Mouse (Mus musculus): Measurements from ENCODE around the gene Olfr1278. TPM values are rescaled to one million over a fixed set of nuclear protein-coding genes. Genes with fewer than 3 reads are reported as not detected.
"Not testable (repeated sequence)": the region's sequence is repeated elsewhere in the genome, so short reads cannot be mapped to it uniquely, and the experiment has no call there.

The Olfr1278 gene
- not detected in 2 replicates for polyA plus RNA-seq (2014; fragmentation: Nextera tagmentation; extraction: Ambion mirVana)

GRCm38 (mm10) chr2:111289836-111290235 lies at the start of gene Olfr1278:
Olfr1278 (plus strand) TSS chr2:111290136.
- Histone ChIP-seq H3K4me1 (ENCODE audit: control insufficient read depth, insufficient read depth, low read length) (no peaks in the 10 kb centered on the region), H3K9ac (ENCODE audit: low read length) (no peak within 1 kb of the TSS), H3K4me2 (ENCODE audit: low read depth) (no peak within 1 kb of the TSS), H3K27ac (ENCODE audit: low read depth, low read length) (no peak within 1 kb of the TSS), H3K4me3 (ENCODE audit: low read depth, low read length) (no peak within 1 kb of the TSS), H3K27me3 (ENCODE audit: control insufficient read depth, insufficient read depth, low read length) (no peaks in the 10 kb centered on the region), H3K9me3 (ENCODE audit: control insufficient read depth, low read length) (no peaks in the 10 kb centered on the region), H3K36me3 (ENCODE audit: control insufficient read depth, insufficient read depth, low read length) (no peaks in the 10 kb centered on the region)
- ATAC-seq (ENCODE audit: insufficient read depth, low FRiP score, low TSS enrichment): no peak
- DNase-seq (ENCODE audit: low spot score): no peak

GRCm38 (mm10) chr2:111254216-111254615 lies 35.7 kb upstream of the Olfr1278 start, which contains the start of gene Olfr1276:
Olfr1276 (plus strand) TSS chr2:111254516.
- ATAC-seq (ENCODE audit: insufficient read depth, low FRiP score, low TSS enrichment) (no peak), DNase-seq (ENCODE audit: low spot score) (no peak)
- Histone ChIP-seq H3K9ac (ENCODE audit: low read length) (no peak within 1 kb of the TSS), H3K4me1 (ENCODE audit: control insufficient read depth, insufficient read depth, low read length) (no peaks in the 10 kb centered on the region), H3K27me3 (ENCODE audit: control insufficient read depth, insufficient read depth, low read length) (no peaks in the 10 kb centered on the region), H3K4me2 (ENCODE audit: low read depth) (no peak within 1 kb of the TSS), H3K9me3 (ENCODE audit: control insufficient read depth, low read length) (no peaks in the 10 kb centered on the region), H3K4me3 (ENCODE audit: low read depth, low read length) (no peak within 1 kb of the TSS), H3K27ac (ENCODE audit: low read depth, low read length) (no peak within 1 kb of the TSS), H3K36me3 (ENCODE audit: control insufficient read depth, insufficient read depth, low read length) (no peaks in the 10 kb centered on the region)

- H3K4me2 ChIP-seq (ENCODE audit: low read depth): no peak within 1 kb of the TSS
- WGBS: 86% methylated on average over 2 of the region's 2 CpGs
- H3K27me3 ChIP-seq (ENCODE audit: control insufficient read depth, insufficient read depth, low read length): no peaks in the 10 kb centered on the region
- no peak for DNase-seq (ENCODE audit: low spot score)
- no peaks in the 10 kb centered on the region for H3K4me1 ChIP-seq (ENCODE audit: control insufficient read depth, insufficient read depth, low read length)
- H3K27ac ChIP-seq (ENCODE audit: low read depth, low read length): no peak within 1 kb of the TSS
- no peaks in the 10 kb centered on the region for H3K9me3 ChIP-seq (ENCODE audit: control insufficient read depth, low read length)
- no peaks in the 10 kb centered on the region for H3K36me3 ChIP-seq (ENCODE audit: control insufficient read depth, insufficient read depth, low read length)
- no peak within 1 kb of the TSS for H3K9ac ChIP-seq (ENCODE audit: low read length)
- no peak for ATAC-seq (ENCODE audit: insufficient read depth, low FRiP score, low TSS enrichment)
- no peak within 1 kb of the TSS for H3K4me3 ChIP-seq (ENCODE audit: low read depth, low read length)
Observed at GRCm38 (mm10) chr2:111274006-111274405, 15.9 kb upstream of the Olfr1278 start, which contains the start of gene Olfr1277. Olfr1277 (minus strand) TSS chr2:111274106.

GRCm38 (mm10) chr2:111298541-111298940 lies 8.6 kb downstream of the Olfr1278 start:
- H3K4me3 ChIP-seq (ENCODE audit: low read depth, low read length): no peak overlapping the region

GRCm38 (mm10) chr2:111300374-111300773 lies 10.4 kb downstream of the Olfr1278 start, which contains the start of gene Olfr1279:
Olfr1279 (plus strand) TSS chr2:111300635.
- no peaks in the 10 kb centered on the region for H3K36me3 ChIP-seq (ENCODE audit: control insufficient read depth, insufficient read depth, low read length)
- H3K4me2 ChIP-seq (ENCODE audit: low read depth): no peak within 1 kb of the TSS
- H3K27ac ChIP-seq (ENCODE audit: low read depth, low read length): no peak within 1 kb of the TSS
- no peaks in the 10 kb centered on the region for H3K27me3 ChIP-seq (ENCODE audit: control insufficient read depth, insufficient read depth, low read length)
- H3K4me1 ChIP-seq (ENCODE audit: control insufficient read depth, insufficient read depth, low read length): no peaks in the 10 kb centered on the region
- H3K9ac ChIP-seq (ENCODE audit: low read length): no peak within 1 kb of the TSS
- no peaks in the 10 kb centered on the region for H3K9me3 ChIP-seq (ENCODE audit: control insufficient read depth, low read length)
- H3K4me3 ChIP-seq (ENCODE audit: low read depth, low read length): no peak within 1 kb of the TSS
- DNase-seq (ENCODE audit: low spot score) (no peak), ATAC-seq (ENCODE audit: insufficient read depth, low FRiP score, low TSS enrichment) (no peak)

More at GRCm38 (mm10) chr2:111298541-111298940, 8.6 kb downstream of the Olfr1278 start:
- no peak overlapping the region for H3K4me2 ChIP-seq (ENCODE audit: low read depth)
- no peaks in the 10 kb centered on the region for H3K36me3 ChIP-seq (ENCODE audit: control insufficient read depth, insufficient read depth, low read length)
- no peak overlapping the region for H3K27ac ChIP-seq (ENCODE audit: low read depth, low read length)
- DNase-seq (ENCODE audit: low spot score) (no peak), ATAC-seq (ENCODE audit: insufficient read depth, low FRiP score, low TSS enrichment) (no peak)
- no peaks in the 10 kb centered on the region for H3K4me1 ChIP-seq (ENCODE audit: control insufficient read depth, insufficient read depth, low read length)
- no peaks in the 10 kb centered on the region for H3K9me3 ChIP-seq (ENCODE audit: control insufficient read depth, low read length)
- H3K27me3 ChIP-seq (ENCODE audit: control insufficient read depth, insufficient read depth, low read length): no peaks in the 10 kb centered on the region
- H3K9ac ChIP-seq (ENCODE audit: low read length): no peak overlapping the region

GRCm38 (mm10) chr2:111313717-111314116 lies 23.8 kb downstream of the Olfr1278 start, which contains the start of gene Olfr1280:
Olfr1280 (plus strand) TSS chr2:111314017.
- H3K36me3 ChIP-seq (ENCODE audit: control insufficient read depth, insufficient read depth, low read length): no peaks in the 10 kb centered on the region
- H3K27ac ChIP-seq (ENCODE audit: low read depth, low read length): no peak within 1 kb of the TSS
- ATAC-seq (ENCODE audit: insufficient read depth, low FRiP score, low TSS enrichment): no peak
- no peaks in the 10 kb centered on the region for H3K9me3 ChIP-seq (ENCODE audit: control insufficient read depth, low read length)
- no peak within 1 kb of the TSS for H3K9ac ChIP-seq (ENCODE audit: low read length)
- H3K27me3 ChIP-seq (ENCODE audit: control insufficient read depth, insufficient read depth, low read length): no peaks in the 10 kb centered on the region
- H3K4me2 ChIP-seq (ENCODE audit: low read depth): no peak within 1 kb of the TSS
- no peak within 1 kb of the TSS for H3K4me3 ChIP-seq (ENCODE audit: low read depth, low read length)
- no peak for DNase-seq (ENCODE audit: low spot score)
- H3K4me1 ChIP-seq (ENCODE audit: control insufficient read depth, insufficient read depth, low read length): no peaks in the 10 kb centered on the region

- Histone ChIP-seq H3K9ac (ENCODE audit: low read length) (no peak within 1 kb of the TSS), H3K4me3 (ENCODE audit: low read depth, low read length) (no peak within 1 kb of the TSS)
- no peak for ATAC-seq (ENCODE audit: insufficient read depth, low FRiP score, low TSS enrichment)
Observed at GRCm38 (mm10) chr2:111326220-111326619, 36.3 kb downstream of the Olfr1278 start, which contains the start of gene Olfr1281. Olfr1281 (plus strand) TSS chr2:111326520.

GRCm38 (mm10) chr2:111333721-111334120 lies 43.8 kb downstream of the Olfr1278 start:
- not testable (repeated sequence) for H3K27me3 ChIP-seq (ENCODE audit: control insufficient read depth, insufficient read depth, low read length); H3K4me1 ChIP-seq (ENCODE audit: control insufficient read depth, insufficient read depth, low read length); H3K36me3 ChIP-seq (ENCODE audit: control insufficient read depth, insufficient read depth, low read length); H3K27ac ChIP-seq (ENCODE audit: low read depth, low read length); H3K9ac ChIP-seq (ENCODE audit: low read length); H3K4me3 ChIP-seq (ENCODE audit: low read depth, low read length); H3K9me3 ChIP-seq (ENCODE audit: control insufficient read depth, low read length); DNase-seq (ENCODE audit: low spot score); H3K4me2 ChIP-seq (ENCODE audit: low read depth); ATAC-seq (ENCODE audit: insufficient read depth, low FRiP score, low TSS enrichment)
- WGBS: 91% methylated on average over 5 of the region's 5 CpGs

More at GRCm38 (mm10) chr2:111326220-111326619, 36.3 kb downstream of the Olfr1278 start, which contains the start of gene Olfr1281:
- Histone ChIP-seq H3K4me1 (ENCODE audit: control insufficient read depth, insufficient read depth, low read length) (no peaks in the 10 kb centered on the region), H3K9me3 (ENCODE audit: control insufficient read depth, low read length) (no peaks in the 10 kb centered on the region), H3K27me3 (ENCODE audit: control insufficient read depth, insufficient read depth, low read length) (no peaks in the 10 kb centered on the region), H3K4me2 (ENCODE audit: low read depth) (no peak within 1 kb of the TSS), H3K27ac (ENCODE audit: low read depth, low read length) (no peak within 1 kb of the TSS), H3K36me3 (ENCODE audit: control insufficient read depth, insufficient read depth, low read length) (no peaks in the 10 kb centered on the region)
- DNase-seq (ENCODE audit: low spot score): no peak
- 88% methylated on average over 2 of the region's 2 CpGs for WGBS

GRCm38 (mm10) chr2:111335976-111336375 lies 46.0 kb downstream of the Olfr1278 start, which contains the start of gene Olfr1282:
Olfr1282 (minus strand) TSS chr2:111336076.
- WGBS: 72% methylated on average over 2 of the region's 2 CpGs
- Histone ChIP-seq H3K4me3 (ENCODE audit: low read depth, low read length) (no peak within 1 kb of the TSS), H3K27ac (ENCODE audit: low read depth, low read length) (no peak within 1 kb of the TSS), H3K4me1 (ENCODE audit: control insufficient read depth, insufficient read depth, low read length) (no peaks in the 10 kb centered on the region), H3K4me2 (ENCODE audit: low read depth) (no peak within 1 kb of the TSS), H3K9ac (ENCODE audit: low read length) (no peak within 1 kb of the TSS), H3K9me3 (ENCODE audit: control insufficient read depth, low read length) (no peaks in the 10 kb centered on the region), H3K27me3 (ENCODE audit: control insufficient read depth, insufficient read depth, low read length) (no peaks in the 10 kb centered on the region), H3K36me3 (ENCODE audit: control insufficient read depth, insufficient read depth, low read length) (no peaks in the 10 kb centered on the region)
- no peak for DNase-seq (ENCODE audit: low spot score)
- ATAC-seq (ENCODE audit: insufficient read depth, low FRiP score, low TSS enrichment): no peak

All from neural tube, embryonic 11.5 days (tissue).